Mouse (Mus musculus): Measurements from ENCODE around the gene Gm21671.
A peak's percentile ranks its signal among the peaks of the same experiment; 100 is the strongest.
"Not testable (repeated sequence)": the region's sequence is repeated elsewhere in the genome, so short reads cannot be mapped to it uniquely, and the experiment has no call there.

The Gm21671 gene

DNA sequence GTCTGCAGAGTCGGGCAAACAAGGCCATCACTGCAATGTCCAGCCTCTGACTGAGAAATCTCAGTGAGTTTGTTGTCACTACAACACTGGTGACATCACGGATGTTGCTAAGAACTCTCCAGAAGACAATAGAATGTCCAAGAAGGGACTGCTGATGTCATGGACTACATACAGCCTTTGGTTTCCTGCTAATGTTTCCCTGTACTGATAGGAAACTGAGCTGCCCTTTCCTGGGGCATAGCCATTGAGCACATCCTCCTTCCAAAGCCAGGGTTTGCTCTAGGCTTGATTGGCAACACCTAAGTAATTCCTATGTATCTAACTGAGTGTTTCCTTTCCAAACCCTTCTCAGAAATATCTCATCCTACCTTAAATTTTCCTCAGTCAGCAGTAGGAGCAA lies at the start of gene Gm21671:
TSS of gene Gm21671 (minus strand) at position 101 of the 400 bp plus-strand sequence.
- DNase-seq (ENCODE audit: low read depth, low spot score), result not testable (repeated sequence)

- DNase-seq (ENCODE audit: low read depth, low spot score), result not testable (repeated sequence)
Observed at GRCm38 (mm10) chr5:25988550-25988949, 34.3 kb upstream of the Gm21671 start, which contains the start of gene Gm21698. Gm21698 (minus strand) TSS chr5:25988650.

DNA sequence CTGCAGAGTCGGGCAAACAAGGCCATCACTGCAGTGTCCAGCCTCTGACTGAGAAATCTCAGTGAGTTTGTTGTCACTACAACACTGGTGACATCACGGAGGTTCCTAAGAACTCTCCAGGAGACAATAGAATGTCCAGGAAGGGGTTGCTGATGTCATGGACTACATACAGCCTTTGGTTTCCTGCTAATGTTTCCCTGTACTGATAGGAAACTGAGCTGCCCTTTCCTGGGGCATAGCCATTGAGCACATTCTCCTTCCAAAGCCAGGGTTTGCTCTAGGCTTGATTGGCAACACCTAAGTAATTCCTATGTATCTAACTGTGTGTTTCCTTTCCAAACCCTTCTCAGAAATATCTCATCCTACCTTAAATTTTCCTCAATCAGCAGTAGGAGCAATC lies 18.3 kb upstream of the Gm21671 start, which contains the start of gene Gm21680:
TSS of gene Gm21680 (minus strand) at position 101 of the 400 bp plus-strand sequence.
- not testable (repeated sequence) for DNase-seq (ENCODE audit: low read depth, low spot score)

DNA sequence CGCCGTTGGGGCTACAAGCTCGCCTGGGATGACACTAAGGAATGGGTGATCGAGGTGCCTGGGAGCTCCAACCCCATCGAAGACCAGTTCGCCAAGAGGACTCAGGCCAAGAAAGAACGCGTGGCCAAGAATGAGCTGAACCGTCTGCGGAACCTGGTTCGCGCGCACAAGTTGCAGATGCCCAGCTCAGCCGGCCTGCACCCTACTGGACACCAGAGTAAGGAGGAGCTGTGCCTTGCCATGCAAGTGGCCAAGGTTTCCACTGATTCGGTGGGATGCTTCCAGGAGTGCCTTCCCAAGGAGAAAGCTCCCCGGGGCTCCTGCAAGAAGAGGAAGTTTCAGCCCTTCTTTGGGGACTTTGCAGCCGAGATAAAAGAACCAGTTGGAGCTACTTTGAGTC lies 2.8 kb upstream of the Gm21671 start:
- DNase-seq (ENCODE audit: low read depth, low spot score), result not testable (repeated sequence)

GRCm38 (mm10) chr5:25956611-25957010 lies 2.4 kb upstream of the Gm21671 start:
- DNase-seq (ENCODE audit: low read depth, low spot score), result peak; percentile 64

- not testable (repeated sequence) for DNase-seq (ENCODE audit: low read depth, low spot score)
Observed at GRCm38 (mm10) chr5:25945391-25945790, 8.8 kb downstream of the Gm21671 start.

GRCm38 (mm10) chr5:25942281-25942680 lies 11.9 kb downstream of the Gm21671 start, which contains the start of gene Gm21663:
Gm21663 (minus strand) TSS chr5:25942381.
- not testable (repeated sequence) for DNase-seq (ENCODE audit: low read depth, low spot score)

All from ZHBTc4 (cell line).